Mouse (Mus musculus) lung, postnatal 0 days (tissue): ENCODE data around the gene Pawr. TPM values are rescaled to one million over a fixed set of nuclear protein-coding genes. Genes with fewer than 3 reads are reported as not detected.

Experiments
- ATAC-seq: fragments of 200-750 bp; cut with Nextera tagmentation; 2 replicates; pipeline ENCODE4 v1.8.0; 2017; ENCODE audit warnings: moderate library complexity
- DNase-seq: peaks from one replicate; pipeline ENCODE4 v3.0.0-alpha.2; 2016; ENCODE audit warnings: low spot score
- H3K27ac ChIP-seq: fragments of 300-500 bp; sonication (generic); 2 replicates; pipeline ENCODE4 v1.5.1; 2014; ENCODE audit warnings: antibody characterized with exemption, mild to moderate bottlenecking, low read length, mixed read lengths
- H3K27me3 ChIP-seq: fragments of 300-500 bp; sonication (generic); replicated peaks from 2 replicates; pipeline ENCODE4 v1.6.1; 2014; ENCODE audit warnings: low read length, mixed read lengths; ENCODE audit not compliant: insufficient read depth
- H3K36me3 ChIP-seq: fragments of 300-500 bp; sonication (generic); 2 replicates; pipeline ENCODE4 v1.6.1; 2014; ENCODE audit warnings: low read length, mixed read lengths; ENCODE audit not compliant: insufficient read depth
- H3K4me1 ChIP-seq: fragments of 300-500 bp; sonication (generic); 2 replicates; pipeline ENCODE4 v1.6.1; 2014; ENCODE audit warnings: antibody characterized with exemption, low read depth, low read length, mixed read lengths; ENCODE audit not compliant: insufficient read depth
- H3K4me2 ChIP-seq: fragments of 300-500 bp; sonication (generic); replicated peaks from 2 replicates; pipeline ENCODE4 v1.6.1; 2014; ENCODE audit warnings: low read depth, mild to moderate bottlenecking, low read length, moderate library complexity, mixed read lengths
- H3K4me3 ChIP-seq: fragments of 300-500 bp; sonication (generic); 2 replicates; pipeline ENCODE4 v1.5.1; 2014; ENCODE audit warnings: low read depth, low read length
- H3K9ac ChIP-seq: fragments of 300-500 bp; sonication (generic); replicated peaks from 2 replicates; pipeline ENCODE4 v1.6.1; 2014; ENCODE audit warnings: low read depth, mild to moderate bottlenecking
- H3K9me3 ChIP-seq: fragments of 300-500 bp; sonication (generic); 2 replicates; pipeline ENCODE4 v1.6.1; 2016; ENCODE audit warnings: low read length, mixed read lengths
- CTCF ChIP-seq: IDR thresholded peaks from 2 replicates; pipeline ENCODE4 v1.5.1; 2016; ENCODE audit warnings: antibody characterized with exemption, mild to moderate bottlenecking
- EP300 ChIP-seq: IDR thresholded peaks from 2 replicates; pipeline ENCODE4 v1.6.1; 2016; ENCODE audit warnings: antibody characterized with exemption, mild to moderate bottlenecking, control low read depth
- WGBS: fragments of 180-500 bp; shearing (Covaris S2); extraction: QIAGEN DNeasy Blood & Tissue Kit; methylation state at CpG from one replicate; pipeline ENCODE4 v1.1.7; 2014; 5-methylcytosine and 5-hydroxymethylcytosine counted together
- polyA plus RNA-seq: library from polyadenylated mRNA; unstranded; fragments of >200 nt; fragmentation: Nextera tagmentation; extraction: Ambion mirVana; gene quantifications from 2 replicates; pipeline ENCODE4 v1.2.1, GENCODE M21; 2015

The Pawr gene
- polyA plus RNA-seq, 1 experiment from 2014 or later, result 15.3 TPM

DNA sequence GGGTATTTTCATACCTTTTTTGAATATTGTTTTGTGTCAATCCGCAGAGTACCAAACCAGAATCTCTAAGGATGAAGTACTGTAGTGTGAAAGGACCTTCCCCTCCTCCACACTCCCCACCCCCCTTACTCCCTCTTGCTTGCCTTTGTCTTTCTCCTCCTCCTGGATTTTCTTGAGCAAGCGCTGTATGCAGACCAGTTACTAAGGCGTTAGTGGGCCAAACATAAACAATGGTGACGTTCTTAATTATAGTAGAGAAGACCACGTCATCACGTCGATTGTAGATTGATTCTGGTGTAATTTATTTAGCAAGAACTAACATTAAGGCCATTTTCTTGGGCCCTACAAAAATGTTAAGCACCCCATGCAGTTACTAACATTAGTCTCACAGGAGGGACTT, 40.3 kb downstream of the Pawr start:
- no peak overlapping the region for H3K9ac ChIP-seq
- no peaks in the 10 kb centered on the region for H3K4me1 ChIP-seq
- DNase-seq (peak; percentile 67), ATAC-seq (peak; percentile 56)
- no peak for TF ChIP-seq EP300
- no peak for TF ChIP-seq CTCF
- WGBS, result 44% methylated on average over 7 of the region's 7 CpGs
- peak overlapping the region; percentile 59; the same call in 1 of the 2 replicates for H3K27ac ChIP-seq
- no peaks in the 10 kb centered on the region for H3K27me3 ChIP-seq
- no peaks in the 10 kb centered on the region for H3K36me3 ChIP-seq
- no peaks in the 10 kb centered on the region for H3K9me3 ChIP-seq
- H3K4me2 ChIP-seq, result peak overlapping the region; percentile 4; the same call in 1 of the 2 replicates
- no peak overlapping the region for H3K4me3 ChIP-seq

DNA sequence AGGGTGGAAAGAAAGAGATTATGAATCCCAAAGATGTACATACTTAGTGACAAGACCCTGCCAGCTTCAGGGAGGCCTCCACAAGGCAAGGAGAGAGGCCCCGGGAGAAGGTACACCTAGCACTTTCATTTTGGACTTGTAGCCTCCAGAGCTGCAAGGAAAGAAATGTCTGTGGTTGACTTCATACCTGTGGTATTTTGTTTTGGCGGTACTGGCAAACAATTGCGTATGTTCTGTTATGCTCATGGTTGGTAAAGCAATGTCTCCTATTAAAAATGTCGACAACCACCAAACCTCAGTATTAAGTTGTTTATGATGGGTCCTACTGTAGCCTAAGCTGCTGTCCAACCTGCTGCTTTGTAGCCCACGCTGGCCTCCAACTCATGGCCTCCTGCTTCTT, 40.9 kb downstream of the Pawr start:
- peak; percentile 18; the same call in 1 of the 2 replicates for ATAC-seq
- Histone ChIP-seq H3K4me2 (peak overlapping the region; percentile 4; the same call in 1 of the 2 replicates), H3K27me3 (no peaks in the 10 kb centered on the region), H3K9ac (no peak overlapping the region), H3K9me3 (no peaks in the 10 kb centered on the region), H3K4me1 (no peaks in the 10 kb centered on the region), H3K27ac (peak overlapping the region; percentile 59), H3K4me3 (no peak overlapping the region), H3K36me3 (no peaks in the 10 kb centered on the region)
- 82% methylated on average over 5 of the region's 5 CpGs for WGBS
- DNase-seq, result peak; percentile 28
- TF ChIP-seq EP300 (no peak), CTCF (no peak)

DNA sequence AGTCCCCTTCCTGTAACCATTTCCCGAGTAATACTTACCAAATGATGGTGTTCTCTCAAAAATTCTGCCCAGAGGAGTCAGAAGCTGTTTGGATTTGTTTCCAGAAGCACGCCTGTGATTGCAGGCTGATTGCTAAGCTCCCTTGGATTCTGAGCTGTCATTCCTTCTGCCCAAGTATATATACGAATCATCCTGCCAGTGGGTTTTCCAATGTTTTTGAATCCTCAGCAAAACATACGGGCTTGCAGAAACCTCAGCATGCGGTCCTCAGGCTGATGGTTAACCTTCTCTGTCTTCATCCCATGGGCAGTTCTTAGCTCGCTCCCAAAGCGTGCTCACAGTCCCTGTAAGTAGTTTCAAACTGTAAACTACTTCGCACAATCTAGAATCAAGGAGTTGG, 43.9 kb downstream of the Pawr start:
- 94% methylated on average over 8 of the region's 8 CpGs for WGBS
- Histone ChIP-seq H3K4me3 (no peak overlapping the region), H3K9me3 (no peaks in the 10 kb centered on the region), H3K9ac (no peak overlapping the region), H3K4me2 (no peak overlapping the region), H3K4me1 (no peaks in the 10 kb centered on the region), H3K36me3 (no peaks in the 10 kb centered on the region), H3K27ac (no peak overlapping the region), H3K27me3 (no peaks in the 10 kb centered on the region)
- no peak for ATAC-seq
- DNase-seq, result no peak
- no peak for TF ChIP-seq CTCF
- TF ChIP-seq EP300, result no peak

- ATAC-seq, result peak; percentile 51
- Histone ChIP-seq H3K27me3 (no peaks in the 10 kb centered on the region), H3K9me3 (no peaks in the 10 kb centered on the region), H3K4me3 (no peak overlapping the region), H3K9ac (no peak overlapping the region), H3K4me1 (no peaks in the 10 kb centered on the region), H3K4me2 (no peak overlapping the region), H3K27ac (no peak overlapping the region), H3K36me3 (no peaks in the 10 kb centered on the region)
- 65% methylated on average over 4 of the region's 4 CpGs for WGBS
- TF ChIP-seq EP300, result no peak
- TF ChIP-seq CTCF, result no peak
- DNase-seq, result peak; percentile 27
Measured at GRCm38 (mm10) chr10:108376366-108376765, 44.4 kb downstream of the Pawr start.

DNA sequence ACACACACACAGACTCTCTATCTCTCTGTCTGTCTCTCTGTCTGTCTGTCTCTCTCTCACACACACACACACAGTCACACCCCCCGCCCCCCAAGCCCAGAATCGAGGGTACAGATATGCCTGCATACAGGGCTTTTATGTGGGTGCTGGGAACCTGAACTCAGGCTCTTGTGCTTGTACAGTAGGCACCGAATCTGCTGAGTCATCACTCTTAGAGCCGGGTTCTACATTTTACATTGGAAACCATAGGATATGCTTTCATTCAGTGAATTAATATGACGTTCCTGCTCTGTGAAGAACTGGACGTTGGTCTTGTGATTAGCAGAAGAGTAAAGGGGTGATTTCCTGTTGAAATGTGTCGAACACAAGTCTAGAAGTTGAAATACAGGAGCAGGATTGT, 45.4 kb downstream of the Pawr start:
- Histone ChIP-seq H3K27me3 (no peaks in the 10 kb centered on the region), H3K4me2 (no peak overlapping the region), H3K4me1 (no peaks in the 10 kb centered on the region), H3K36me3 (no peaks in the 10 kb centered on the region), H3K27ac (no peak overlapping the region), H3K9me3 (no peaks in the 10 kb centered on the region), H3K4me3 (no peak overlapping the region), H3K9ac (no peak overlapping the region)
- DNase-seq (no peak), ATAC-seq (no peak)
- WGBS, result 84% methylated on average over 7 of the region's 7 CpGs
- TF ChIP-seq CTCF (no peak), EP300 (no peak)

DNA sequence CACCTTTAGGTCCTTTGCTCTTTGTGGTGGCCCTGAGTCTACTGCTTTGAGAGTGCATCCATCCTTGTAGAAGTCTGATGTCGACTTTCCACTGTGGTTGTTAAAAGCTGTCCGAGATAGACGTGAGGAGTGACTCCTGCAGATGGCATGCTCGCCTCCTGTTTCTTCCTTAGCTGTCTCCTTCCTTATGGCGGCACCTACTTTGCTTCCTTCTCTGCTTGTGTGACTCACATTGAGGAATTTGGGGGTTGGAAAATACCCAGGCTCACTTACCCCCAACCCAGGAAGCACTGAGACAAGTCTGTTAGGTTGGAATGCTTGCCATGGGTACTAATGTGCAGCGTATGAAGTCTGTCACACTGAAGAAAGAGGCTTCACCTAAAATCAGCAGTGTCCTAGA, 46.1 kb downstream of the Pawr start:
- Histone ChIP-seq H3K4me3 (no peak overlapping the region), H3K27me3 (no peaks in the 10 kb centered on the region), H3K9ac (no peak overlapping the region), H3K4me1 (no peaks in the 10 kb centered on the region), H3K36me3 (no peaks in the 10 kb centered on the region), H3K27ac (no peak overlapping the region), H3K4me2 (no peak overlapping the region), H3K9me3 (no peaks in the 10 kb centered on the region)
- WGBS, result 63% methylated on average over 6 of the region's 6 CpGs
- no peak for DNase-seq
- TF ChIP-seq CTCF, result no peak
- TF ChIP-seq EP300, result no peak
- peak; percentile 51 for ATAC-seq

DNA sequence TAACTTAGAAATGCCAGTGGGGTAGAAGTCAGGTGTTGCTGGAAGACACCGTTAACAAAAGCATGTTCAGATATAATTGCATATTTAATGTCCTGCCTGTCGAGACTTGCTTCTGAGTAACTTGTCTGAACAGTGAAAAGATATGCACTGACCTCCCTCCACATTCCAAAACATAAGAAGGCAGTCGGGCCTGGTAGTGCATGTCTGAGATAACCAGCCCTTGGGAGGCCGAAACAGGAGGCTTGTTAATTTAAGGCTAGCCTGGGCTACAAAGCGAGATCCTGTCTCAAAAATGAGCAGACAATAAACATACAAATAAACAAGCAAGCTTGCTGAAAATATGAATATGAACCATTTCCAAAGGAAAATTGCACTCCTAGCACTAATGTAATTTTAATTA, 46.6 kb downstream of the Pawr start:
- no peaks in the 10 kb centered on the region for H3K9me3 ChIP-seq
- TF ChIP-seq EP300 (no peak), CTCF (no peak)
- WGBS, result 67% methylated on average over 5 of the region's 5 CpGs
- no peaks in the 10 kb centered on the region for H3K27me3 ChIP-seq
- H3K4me2 ChIP-seq, result no peak overlapping the region
- no peaks in the 10 kb centered on the region for H3K36me3 ChIP-seq
- no peak overlapping the region for H3K9ac ChIP-seq
- no peak overlapping the region for H3K4me3 ChIP-seq
- H3K4me1 ChIP-seq, result no peaks in the 10 kb centered on the region
- no peak for ATAC-seq
- no peak for DNase-seq
- H3K27ac ChIP-seq, result no peak overlapping the region
